In genomic region chr1:192339361-192340077, GRCm38 (mm10) we compare ENCODE assay signal across 14 mouse cellular contexts.
A peak's percentile ranks its signal among the peaks of the same experiment; 100 is the strongest.
DNase-seq lines count a peak whose midpoint lies in the region.
"Had no signal": no experiment of that assay in that cellular context is flagged by ENCODE, and none has a peak within 500 bp of the region (broad histone marks: within the 10 kb centered on the region; RNA-seq: fewer than 3 reads in every experiment).

No protein-coding gene starts in this region.

- peak; percentile 46 for DNase-seq in right cerebral cortex, adult 18-20 months
- no peak for DNase-seq in right cerebral cortex, postnatal 36 days (ENCODE audit: low spot score in 2 of 2)
- peak; percentile 50 for DNase-seq in cerebellum, adult 8-10 months
- peak; percentile 52 to 54 for DNase-seq in cerebellum, postnatal 36 days
- no peak for DNase-seq in T-cell, adult 2 months (ENCODE audit: low spot score)
- no peak for DNase-seq in urinary bladder, adult 18-20 months (ENCODE audit: low spot score in 2 of 2)
- DNase-seq in gastrocnemius, postnatal 4 days (ENCODE audit: low spot score in 2 of 2) = no peak
- DNase-seq: adrenal gland, postnatal 10 days; B cell, adult 2 months; gastrocnemius, postnatal 10 days; heart, adult 2 months; heart, postnatal 14 days; lung, adult 18-20 months; lung, postnatal 10 days had no signal

Comparison
In these comparisons a context has a peak if more than half of its experiments do, and no peak if none do; other contexts are left out.
1. DNase-seq: peak in right cerebral cortex, adult 18-20 months (single experiment), cerebellum, adult 8-10 months (single experiment) and cerebellum, postnatal 36 days (2 of 2); none in right cerebral cortex, postnatal 36 days (0 of 2), T-cell, adult 2 months (single experiment), urinary bladder, adult 18-20 months (0 of 2) and gastrocnemius, postnatal 4 days (0 of 2).